Mouse (Mus musculus): ENCODE data around the gene Dhrs2. TPM values are rescaled to one million over a fixed set of nuclear protein-coding genes. Genes with fewer than 3 reads are reported as not detected.

The Dhrs2 gene
- total RNA-seq, 1 experiment: not detected

DNA sequence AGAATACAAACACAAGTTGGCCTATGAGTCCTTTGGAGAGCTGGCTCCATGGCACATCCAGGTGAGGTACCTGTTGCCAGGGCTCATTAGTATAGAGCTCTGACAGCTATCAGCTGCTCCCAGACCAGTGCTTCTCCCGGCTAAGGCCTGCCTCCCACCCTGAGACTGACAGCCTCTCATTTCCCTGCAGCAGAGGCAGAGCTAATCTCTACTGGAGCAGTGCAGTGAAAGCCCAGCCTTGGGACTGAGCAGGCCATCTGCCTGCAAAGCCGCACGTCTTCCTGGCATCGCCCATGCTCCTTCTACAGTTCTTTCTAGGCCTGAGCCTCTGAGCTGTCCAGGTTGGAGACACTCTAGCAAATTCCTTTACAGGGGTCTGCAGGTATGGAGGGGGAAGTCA is 51.2 kb downstream of the Dhrs2 start:
- H3K9ac ChIP-seq (ENCODE audit: insufficient read depth, low read depth, low read length, poor library complexity, severe bottlenecking): no peak overlapping the region
- in situ Hi-C loops (cut with MboI; ENCODE audit: low sequenced_read_pairs in 2 of 2, unreplicated experiment in 2 of 2): loop anchor here in 1 of 2 experiments (25.0 kb wide), 1 partner anchor 164 kb away; no protein-coding TSS in a partner anchor
- H3K36me3 ChIP-seq (ENCODE audit: control insufficient read depth, insufficient read depth, low read length, poor library complexity, severe bottlenecking): no peaks in the 10 kb centered on the region
- no peak overlapping the region for H3K27ac ChIP-seq (ENCODE audit: insufficient read depth, low read depth, low read length, poor library complexity, severe bottlenecking)
- no peak overlapping the region for H3K4me3 ChIP-seq (ENCODE audit: insufficient read depth in 1 of 2, low read depth in 1 of 2, low read length in 2 of 2, poor library complexity in 1 of 2, severe bottlenecking in 1 of 2)
- TF ChIP-seq ZC3H11A (IDR thresholded peaks at IDR 0.05; ENCODE audit: borderline replicate concordance, low read depth, low read length) (no peak), CHD2 (IDR thresholded peaks at IDR 0.05; ENCODE audit: low read depth, low read length) (no peak), HCFC1 (IDR thresholded peaks at IDR 0.05; ENCODE audit: borderline replicate concordance, insufficient read depth, low read length) (no peak), MAFK (IDR thresholded peaks at IDR 0.05; ENCODE audit: insufficient read depth, low read depth, low read length) (no peak), ZNF384 (IDR thresholded peaks at IDR 0.05; ENCODE audit: low read depth, low read length) (no peak)
- H3K9me3 ChIP-seq (ENCODE audit: control insufficient read depth, insufficient read depth, low read depth, low read length): no peaks in the 10 kb centered on the region
- no peaks in the 10 kb centered on the region for H3K4me1 ChIP-seq (ENCODE audit: control insufficient read depth in 2 of 2, insufficient read depth in 2 of 2, low read length in 2 of 2, poor library complexity in 1 of 2)
- no peak for DNase-seq (ENCODE audit: low read depth, low spot score)

DNA sequence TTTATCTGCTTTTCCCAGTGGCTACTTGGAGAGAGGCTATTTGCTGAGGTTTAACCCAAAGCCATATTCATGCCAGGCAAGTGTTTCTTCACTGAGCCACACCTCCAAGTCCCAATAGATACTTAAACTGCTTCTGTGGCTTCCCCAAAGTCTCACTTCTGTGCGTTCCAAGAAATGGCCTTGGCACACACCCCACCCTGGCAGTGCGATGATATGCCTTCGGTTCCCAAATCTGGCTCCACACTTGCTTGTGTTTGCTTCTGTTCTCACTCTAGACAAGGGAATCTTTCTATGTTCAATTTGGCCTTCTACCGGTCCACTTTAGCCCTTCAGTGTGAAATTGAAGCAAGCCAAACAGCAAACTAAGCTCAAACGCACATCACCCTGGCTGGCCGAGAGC is 53.0 kb downstream of the Dhrs2 start:
- Histone ChIP-seq H3K9me3 (ENCODE audit: control insufficient read depth, insufficient read depth, low read depth, low read length) (no peaks in the 10 kb centered on the region), H3K36me3 (ENCODE audit: control insufficient read depth, insufficient read depth, low read length, poor library complexity, severe bottlenecking) (no peaks in the 10 kb centered on the region), H3K27ac (ENCODE audit: insufficient read depth, low read depth, low read length, poor library complexity, severe bottlenecking) (no peak overlapping the region), H3K4me3 (ENCODE audit: insufficient read depth in 1 of 2, low read depth in 1 of 2, low read length in 2 of 2, poor library complexity in 1 of 2, severe bottlenecking in 1 of 2) (no peak overlapping the region), H3K4me1 (ENCODE audit: control insufficient read depth in 2 of 2, insufficient read depth in 2 of 2, low read length in 2 of 2, poor library complexity in 1 of 2) (peaks cover 2 to 6% of the 10 kb centered on the region in 2 experiments; a peak in 1 of 4 replicates), H3K9ac (ENCODE audit: insufficient read depth, low read depth, low read length, poor library complexity, severe bottlenecking) (no peak overlapping the region)
- TF ChIP-seq ZNF384 (IDR thresholded peaks at IDR 0.05; ENCODE audit: low read depth, low read length) (no peak), HCFC1 (IDR thresholded peaks at IDR 0.05; ENCODE audit: borderline replicate concordance, insufficient read depth, low read length) (no peak), CHD2 (IDR thresholded peaks at IDR 0.05; ENCODE audit: low read depth, low read length) (no peak), MAFK (IDR thresholded peaks at IDR 0.05; ENCODE audit: insufficient read depth, low read depth, low read length) (no peak), ZC3H11A (IDR thresholded peaks at IDR 0.05; ENCODE audit: borderline replicate concordance, low read depth, low read length) (no peak)
- DNase-seq (ENCODE audit: low read depth, low spot score): no peak
- in situ Hi-C loops (cut with MboI; ENCODE audit: low sequenced_read_pairs in 2 of 2, unreplicated experiment in 2 of 2): loop anchor here in 1 of 2 experiments (25.0 kb wide), 1 partner anchor 162 kb away; no protein-coding TSS in a partner anchor

DNA sequence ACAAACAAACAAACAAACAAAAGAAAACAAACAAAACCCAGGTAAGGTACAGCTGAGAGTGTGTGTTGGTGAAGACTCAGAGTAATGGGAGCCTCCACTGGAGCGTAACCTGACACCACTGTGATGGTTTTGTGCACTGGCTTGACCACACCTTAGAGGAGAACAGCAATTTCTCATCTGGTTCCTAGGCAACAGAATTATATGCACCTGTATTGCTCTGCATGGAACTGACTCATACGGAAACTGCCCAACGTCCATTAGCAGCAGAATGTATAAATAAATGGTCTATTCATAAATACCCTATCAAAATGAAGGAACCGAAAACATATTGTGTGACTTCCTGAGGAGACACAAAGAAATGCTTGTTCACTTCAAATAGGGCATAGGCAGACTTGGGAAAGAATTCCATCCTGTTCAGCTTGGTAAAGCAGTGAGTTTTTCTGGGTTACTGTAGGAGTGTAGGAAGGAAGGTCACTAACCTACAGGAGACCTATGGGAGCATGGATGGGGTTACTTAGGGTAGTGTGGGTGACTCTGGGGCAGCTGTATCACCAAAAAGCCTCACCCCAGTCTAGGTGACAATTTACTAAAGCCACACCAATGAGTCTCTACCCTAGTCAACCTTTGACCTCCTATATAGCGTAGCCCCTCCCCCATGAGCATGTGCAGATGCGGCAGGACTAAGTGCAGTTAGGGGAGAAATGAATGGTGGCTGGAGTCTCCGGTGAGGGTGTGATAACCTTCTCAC is 57.7 kb downstream of the Dhrs2 start:
- Histone ChIP-seq H3K36me3 (ENCODE audit: control insufficient read depth, insufficient read depth, low read length, poor library complexity, severe bottlenecking) (no peaks in the 10 kb centered on the region), H3K27ac (ENCODE audit: insufficient read depth, low read depth, low read length, poor library complexity, severe bottlenecking) (no peak overlapping the region), H3K4me1 (ENCODE audit: control insufficient read depth in 2 of 2, insufficient read depth in 2 of 2, low read length in 2 of 2, poor library complexity in 1 of 2) (peaks cover 2 to 7% of the 10 kb centered on the region in 2 experiments; a peak in 1 of 4 replicates), H3K9ac (ENCODE audit: insufficient read depth, low read depth, low read length, poor library complexity, severe bottlenecking) (no peak overlapping the region), H3K4me3 (ENCODE audit: insufficient read depth in 1 of 2, low read depth in 1 of 2, low read length in 2 of 2, poor library complexity in 1 of 2, severe bottlenecking in 1 of 2) (no peak overlapping the region), H3K9me3 (ENCODE audit: control insufficient read depth, insufficient read depth, low read depth, low read length) (no peaks in the 10 kb centered on the region)
- in situ Hi-C loops (cut with MboI; ENCODE audit: low sequenced_read_pairs in 2 of 2, unreplicated experiment in 2 of 2): no loop called here
- DNase-seq (ENCODE audit: low read depth, low spot score): no peak
- TF ChIP-seq HCFC1 (IDR thresholded peaks at IDR 0.05; ENCODE audit: borderline replicate concordance, insufficient read depth, low read length) (no peak), CHD2 (IDR thresholded peaks at IDR 0.05; ENCODE audit: low read depth, low read length) (no peak), ZC3H11A (IDR thresholded peaks at IDR 0.05; ENCODE audit: borderline replicate concordance, low read depth, low read length) (no peak), ZNF384 (IDR thresholded peaks at IDR 0.05; ENCODE audit: low read depth, low read length) (no peak), MAFK (IDR thresholded peaks at IDR 0.05; ENCODE audit: insufficient read depth, low read depth, low read length) (no peak)

Other genes starting within 250 kb of the Dhrs2 start
- gene Gm17428, start 245.1 kb upstream of the Dhrs2 start, total RNA-seq (2012; rRNA removed): not detected in 2 replicates
- 3.2 and 3.3 TPM in 2 replicates for gene Myh7, start 227.4 kb upstream of the Dhrs2 start, total RNA-seq (2012; rRNA removed)
- gene Ngdn, start 206.6 kb upstream of the Dhrs2 start, total RNA-seq (2012; rRNA removed): 53.5 and 90.9 TPM in 2 replicates
- 9.4 and 12.4 TPM in 2 replicates for gene Zfhx2, start 129.7 kb upstream of the Dhrs2 start, total RNA-seq (2012; rRNA removed)
- gene Thtpa, start 127.2 kb upstream of the Dhrs2 start, total RNA-seq (2012; rRNA removed): 7.9 and 11.9 TPM in 2 replicates
- gene Ap1g2, start 115.4 kb upstream of the Dhrs2 start, total RNA-seq (2012; rRNA removed): 5.9 and 14.1 TPM in 2 replicates
- gene Jph4, start 105.1 kb upstream of the Dhrs2 start, total RNA-seq (2012; rRNA removed): 1.7 and 3.8 TPM in 2 replicates